In genomic region chr12:30911261-30912047, GRCm38 (mm10) we compare ENCODE assay signal across 7 mouse cellular contexts. TPM values are rescaled to one million over a fixed set of nuclear protein-coding genes. Genes with fewer than 3 reads are reported as not detected.
DNase-seq lines count a peak whose midpoint lies in the region; ATAC-seq lines count a peak whose summit lies in the region.

Gene Acp1, minus strand, starts transcription at chr12:30911589.
Gene Sh3yl1, plus strand, starts transcription at chr12:30911668.

- intact Hi-C loops in gastrocnemius, postnatal 36 days (cut with DNase I), result no loop called here
- intact Hi-C loops in left cerebral cortex, postnatal 36 days (cut with DNase I), result no loop called here

- no peaks in the 10 kb centered on the region for H3K27me3 ChIP-seq in intestine, embryonic 16.5 days (replicated peaks; ENCODE audit: control insufficient read depth, insufficient read depth, low read length)
- no peaks in the 10 kb centered on the region for H3K27me3 ChIP-seq in midbrain, embryonic 11.5 days (ENCODE audit: control insufficient read depth, insufficient read depth, low read length)

- no peaks in the 10 kb centered on the region for H3K36me3 ChIP-seq in intestine, embryonic 16.5 days (ENCODE audit: control insufficient read depth, insufficient read depth, low read length)
- H3K36me3 ChIP-seq in midbrain, embryonic 11.5 days (ENCODE audit: control insufficient read depth, insufficient read depth, low read length), result no peaks in the 10 kb centered on the region

- peak within 1 kb of the TSS; percentile 84 for H3K9ac ChIP-seq in intestine, embryonic 16.5 days (ENCODE audit: low read depth, low read length)
- peak within 1 kb of the TSS; percentile 86 for H3K9ac ChIP-seq in midbrain, embryonic 11.5 days (ENCODE audit: low read length)

- peak within 1 kb of the TSS; percentile 85 for H3K4me2 ChIP-seq in intestine, embryonic 16.5 days (ENCODE audit: low read depth, low read length)
- peak within 1 kb of the TSS; percentile 75 for H3K4me2 ChIP-seq in midbrain, embryonic 11.5 days

- H3K4me3 ChIP-seq in intestine, embryonic 16.5 days (ENCODE audit: low read length), result peak within 1 kb of the TSS; percentile 82
- H3K4me3 ChIP-seq in midbrain, embryonic 11.5 days (ENCODE audit: low read depth, low read length), result peak within 1 kb of the TSS; percentile 49

- peak within 1 kb of the TSS; percentile 55 for H3K27ac ChIP-seq in intestine, embryonic 16.5 days (ENCODE audit: low read length)
- no peak within 1 kb of the TSS for H3K27ac ChIP-seq in midbrain, embryonic 11.5 days (ENCODE audit: low read depth, low read length)

- peak; percentile 96 for DNase-seq in adrenal gland, adult 18-20 months (ENCODE audit: low spot score in 2 of 2)
- peak; percentile 97 for DNase-seq in embryo, embryonic 11 days
- DNase-seq in gastrocnemius, postnatal 36 days, result peak; percentile 92 to 94
- peak; percentile 95 for DNase-seq in left cerebral cortex, postnatal 36 days (ENCODE audit: low spot score in 2 of 2)
- DNase-seq in midbrain, embryonic 11.5 days (ENCODE audit: low spot score, missing footprints), result peak; percentile 100
- peak; percentile 91 for DNase-seq in skeletal muscle tissue, adult 2 months (ENCODE audit: low read depth, low spot score)

- no peaks in the 10 kb centered on the region for H3K9me3 ChIP-seq in intestine, embryonic 16.5 days (ENCODE audit: control insufficient read depth, low read length)
- no peaks in the 10 kb centered on the region for H3K9me3 ChIP-seq in midbrain, embryonic 11.5 days (ENCODE audit: control insufficient read depth, low read length)

- peak; percentile 96 for ATAC-seq in intestine, embryonic 16.5 days
- ATAC-seq in midbrain, embryonic 11.5 days (ENCODE audit: low FRiP score), result peak; percentile 98

- peaks cover 13% of the 10 kb centered on the region for H3K4me1 ChIP-seq in intestine, embryonic 16.5 days (ENCODE audit: control insufficient read depth, insufficient read depth, low read length)
- peaks cover 6% of the 10 kb centered on the region; the same call in 1 of the 2 replicates for H3K4me1 ChIP-seq in midbrain, embryonic 11.5 days (ENCODE audit: control insufficient read depth, insufficient read depth, low read length)

- 0% methylated on average over 52 of the region's 52 CpGs for WGBS in intestine, embryonic 16.5 days
- under 1% methylated on average over 47 of the region's 52 CpGs for whole genome bisulfite sequencing in midbrain, embryonic 11.5 days

RNA-seq across cellular contexts. Expression of gene Acp1, which starts in this region (rescaled TPM):
- 10 to 100 TPM; 48.9 to 54.4 TPM for total RNA-seq in adrenal gland, adult 18-20 months (2021)
- 10 to 100 TPM; 31.5 TPM for total RNA-seq in gastrocnemius, postnatal 36 days (2021)
- 167 and 172 TPM in 2 replicates for polyA plus RNA-seq in intestine, embryonic 16.5 days (2015; fragmentation: Nextera tagmentation; extraction: Ambion mirVana)
- 10 to 100 TPM; 47.4 to 51.6 TPM for total RNA-seq in left cerebral cortex, postnatal 36 days (2021)
- polyA plus RNA-seq in midbrain, embryonic 11.5 days (2014; fragmentation: Nextera tagmentation; extraction: Ambion mirVana), result 203 and 222 TPM in 2 replicates

RNA-seq across cellular contexts. Expression of gene Sh3yl1, which starts in this region (rescaled TPM):
- 1 to 10 TPM; 1.7 to 3.5 TPM for total RNA-seq in adrenal gland, adult 18-20 months (2021)
- 1 to 10 TPM in 1 of 2 experiments, under 1 TPM in 1; 0.97 to 1.2 TPM for total RNA-seq in gastrocnemius, postnatal 36 days (2021)
- polyA plus RNA-seq in intestine, embryonic 16.5 days (2015; fragmentation: Nextera tagmentation; extraction: Ambion mirVana), result 24.9 and 30.1 TPM in 2 replicates
- total RNA-seq in left cerebral cortex, postnatal 36 days (2021), result 10 to 100 TPM; 14.1 to 14.5 TPM
- 21.5 and 21.8 TPM in 2 replicates for polyA plus RNA-seq in midbrain, embryonic 11.5 days (2014; fragmentation: Nextera tagmentation; extraction: Ambion mirVana)
